Mouse (Mus musculus): ENCODE measurements at regions not wholly inside any gene's neighbourhood (a gene's known extent, or its start where the extent isn't known, plus 50 kb on each side); places are given as distances from the start of the nearest gene placed in this dataset.

DNA sequence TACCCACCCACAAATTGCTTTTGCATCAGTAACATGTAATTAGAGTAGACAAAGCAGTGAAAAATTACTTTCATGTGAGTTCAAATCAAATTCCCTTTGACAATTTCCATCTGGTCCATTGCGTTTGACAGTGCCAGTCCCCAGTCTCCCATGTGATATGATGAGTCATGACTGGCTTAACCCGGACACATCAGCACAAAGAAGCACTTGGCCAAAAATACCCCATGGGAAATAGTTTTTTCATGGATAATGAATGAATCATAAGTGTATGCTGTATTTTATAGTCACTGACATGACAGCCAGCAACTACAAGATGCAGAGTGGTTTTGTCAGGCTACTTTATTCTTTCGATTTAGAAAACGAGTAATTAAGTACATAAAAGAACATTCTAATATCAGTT lies 248.6 kb upstream of the B3galt2 start:
- no peak overlapping the region for H3K4me3 ChIP-seq (ENCODE audit: control insufficient read depth in 1 of 2, insufficient read depth in 1 of 2, low read depth in 2 of 2, low read length in 2 of 2)
- TF ChIP-seq E2F4 (IDR thresholded peaks at IDR 0.05; ENCODE audit: borderline replicate concordance, low read depth, low read length) (no peak), NRF1 (IDR thresholded peaks at IDR 0.05; ENCODE audit: insufficient read depth, low read depth, low read length, poor library complexity, severe bottlenecking) (no peak)
- DNase-seq (ENCODE audit: low read depth, low spot score) = no peak
- no peak overlapping the region for H3K27ac ChIP-seq (ENCODE audit: control insufficient read depth, low read depth, low read length)
- H3K4me1 ChIP-seq (ENCODE audit: control insufficient read depth in 1 of 2, insufficient read depth in 2 of 2, low read length in 2 of 2) = no peaks in the 10 kb centered on the region
- H3K9ac ChIP-seq (ENCODE audit: control insufficient read depth, low read depth, low read length, poor library complexity, severe bottlenecking) = no peak overlapping the region
- H3K9me3 ChIP-seq (replicated peaks; ENCODE audit: insufficient read depth, low read length) = no peaks in the 10 kb centered on the region
- H3K36me3 ChIP-seq (ENCODE audit: control insufficient read depth in 1 of 2, insufficient read depth in 2 of 2, low read length in 2 of 2) = no peaks in the 10 kb centered on the region
- no peaks in the 10 kb centered on the region for H3K79me2 ChIP-seq (ENCODE audit: control insufficient read depth, insufficient read depth, low read length, poor library complexity)
- no peaks in the 10 kb centered on the region for H3K27me3 ChIP-seq (ENCODE audit: control insufficient read depth in 1 of 2, insufficient read depth in 2 of 2, low read length in 2 of 2)

Measured in MEL (cell line).